Mouse (Mus musculus): Measurements from ENCODE around the gene Itch.
"Not testable (repeated sequence)": the region's sequence is repeated elsewhere in the genome, so short reads cannot be mapped to it uniquely, and the experiment has no call there.

The Itch gene

GRCm38 (mm10) chr2:155133011-155133976, at the start of gene Itch:
Gene Itch, plus strand, starts transcription at chr2:155133509.
- DNase-seq (ENCODE audit: low spot score in 2 of 2) = peak; percentile 91 to 92

GRCm38 (mm10) chr2:155084546-155084945, 48.8 kb upstream of the Itch start:
- no peak for DNase-seq (ENCODE audit: low spot score in 2 of 2)

GRCm38 (mm10) chr2:155086328-155086727, 47.0 kb upstream of the Itch start:
- DNase-seq (ENCODE audit: low spot score in 2 of 2) = peak in 1 of 2 experiments; percentile 25

- no peak for DNase-seq (ENCODE audit: low spot score in 2 of 2)
Observed at GRCm38 (mm10) chr2:155088264-155088663, 45.0 kb upstream of the Itch start.

GRCm38 (mm10) chr2:155090909-155091742, 42.2 kb upstream of the Itch start:
- DNase-seq (ENCODE audit: low spot score in 2 of 2) = no peak

- DNase-seq (ENCODE audit: low spot score in 2 of 2) = no peak
Observed at GRCm38 (mm10) chr2:155091743-155092075, 41.6 kb upstream of the Itch start.

- DNase-seq (ENCODE audit: low spot score in 2 of 2) = no peak
Observed at GRCm38 (mm10) chr2:155093418-155093817, 39.9 kb upstream of the Itch start.

GRCm38 (mm10) chr2:155098720-155099380, 34.5 kb upstream of the Itch start:
- DNase-seq (ENCODE audit: low spot score in 2 of 2) = no peak

- DNase-seq (ENCODE audit: low spot score in 2 of 2) = peak; percentile 13 to 17
Observed at GRCm38 (mm10) chr2:155099421-155099820, 33.9 kb upstream of the Itch start.

- DNase-seq (ENCODE audit: low spot score in 2 of 2) = no peak
Observed at GRCm38 (mm10) chr2:155099994-155100795, 33.1 kb upstream of the Itch start.

GRCm38 (mm10) chr2:155100796-155101259, 32.5 kb upstream of the Itch start:
- no peak for DNase-seq (ENCODE audit: low spot score in 2 of 2)

- no peak for DNase-seq (ENCODE audit: low spot score in 2 of 2)
Observed at GRCm38 (mm10) chr2:155101761-155102181, 31.5 kb upstream of the Itch start.

- DNase-seq (ENCODE audit: low spot score in 2 of 2) = no peak
Observed at GRCm38 (mm10) chr2:155103607-155104006, 29.7 kb upstream of the Itch start.

- DNase-seq (ENCODE audit: low spot score in 2 of 2) = not testable (repeated sequence)
Observed at GRCm38 (mm10) chr2:155107276-155107675, 26.0 kb upstream of the Itch start.

- DNase-seq (ENCODE audit: low spot score in 2 of 2) = no peak
Observed at GRCm38 (mm10) chr2:155115216-155115830, 18.0 kb upstream of the Itch start.

- DNase-seq (ENCODE audit: low spot score in 2 of 2) = no peak
Observed at GRCm38 (mm10) chr2:155133977-155134860, 910 bp downstream of the Itch start.

- no peak for DNase-seq (ENCODE audit: low spot score in 2 of 2)
Observed at GRCm38 (mm10) chr2:155135092-155135491, 1.8 kb downstream of the Itch start.

GRCm38 (mm10) chr2:155135534-155135933, 2.2 kb downstream of the Itch start:
- DNase-seq (ENCODE audit: low spot score in 2 of 2) = no peak

- DNase-seq (ENCODE audit: low spot score in 2 of 2) = no peak
Observed at GRCm38 (mm10) chr2:155140986-155141385, 7.7 kb downstream of the Itch start.

Measured in heart, adult 9 months (tissue).